Mouse (Mus musculus): Measurements from ENCODE around the gene Atp8a1. TPM values are rescaled to one million over a fixed set of nuclear protein-coding genes. Genes with fewer than 3 reads are reported as not detected.

The Atp8a1 gene
- total and polyA plus RNA-seq, 3 experiments, result 4.4 to 11.2 (median 5.5) TPM

DNA sequence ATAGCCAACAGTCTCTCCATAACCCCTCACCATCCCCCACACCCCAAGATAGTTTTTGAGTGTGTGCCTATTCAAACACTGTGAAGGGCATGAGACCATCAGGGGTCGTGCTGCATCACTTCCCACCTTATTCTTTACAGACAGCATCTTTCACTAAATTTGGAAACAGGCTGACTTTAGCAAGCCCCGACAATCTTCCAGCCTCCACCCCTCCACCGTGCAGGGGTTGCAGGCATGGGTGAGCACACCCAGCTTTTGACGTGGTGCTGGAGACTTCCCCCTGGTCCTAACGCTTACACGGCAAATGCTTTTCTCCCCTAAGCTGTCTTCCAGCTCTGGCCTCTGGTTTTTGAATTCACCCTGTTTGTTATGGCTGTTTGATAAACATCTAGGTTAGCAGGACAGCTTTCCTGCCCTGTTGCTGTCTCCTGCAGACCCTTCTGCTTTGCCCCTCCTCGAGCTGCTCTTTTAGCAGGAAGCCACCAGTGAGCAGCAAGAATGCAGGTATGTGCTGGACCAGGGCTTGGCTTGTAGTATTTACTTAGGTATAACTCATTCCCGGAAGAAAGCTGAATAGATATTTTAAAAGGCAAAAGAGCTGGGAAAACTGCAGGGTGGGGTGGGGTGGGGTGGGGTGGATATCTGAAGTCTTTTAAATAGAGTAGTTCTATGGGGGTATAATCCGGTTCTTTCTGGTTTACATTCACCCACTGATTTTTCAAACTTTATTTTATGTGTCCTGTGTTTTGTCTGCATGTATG lies 218.9 kb downstream of the Atp8a1 start:
- dilution Hi-C loops (cut with MboI; ENCODE audit: extremely low pct_ligation_motif_present, extremely low pct_unique_long_range_greater_than_20kb, low sequenced_read_pairs), result no loop called here

GRCm38 (mm10) chr5:67621230-67621629 lies 226.0 kb downstream of the Atp8a1 start:
- TF ChIP-seq MEF2A (IDR thresholded peaks at IDR 0.05; ENCODE audit: borderline replicate concordance, low read depth, low read length) (no peak), IRF4 (IDR thresholded peaks at IDR 0.05; ENCODE audit: low read depth, low read length) (no peak)
- DNase-seq (ENCODE audit: extremely low read depth), result no peak
- dilution Hi-C loops (cut with MboI; ENCODE audit: extremely low pct_ligation_motif_present, extremely low pct_unique_long_range_greater_than_20kb, low sequenced_read_pairs), result no loop called here
- peaks cover 13 to 20% of the 10 kb centered on the region in 2 experiments for H3K36me3 ChIP-seq (replicated peaks in 1 of 2; ENCODE audit: control insufficient read depth in 1 of 2, insufficient read depth in 1 of 2, low read length in 1 of 2)
- H3K9me3 ChIP-seq (replicated peaks; ENCODE audit: low read length), result no peaks in the 10 kb centered on the region
- H3K4me2 ChIP-seq (ENCODE audit: insufficient read depth, low read depth, poor library complexity, severe bottlenecking), result no peak overlapping the region
- no peak overlapping the region for H3K27ac ChIP-seq (ENCODE audit: insufficient read depth, low read depth)
- H3K27me3 ChIP-seq (replicated peaks), result no peaks in the 10 kb centered on the region
- no peak overlapping the region for H3K4me3 ChIP-seq (replicated peaks in 1 of 3; ENCODE audit: low read depth in 2 of 3, low read length in 2 of 3, poor library complexity in 1 of 3)
- H3K4me1 ChIP-seq (ENCODE audit: control insufficient read depth in 1 of 2, insufficient read depth in 2 of 2), result no peaks in the 10 kb centered on the region
- in situ Hi-C loops (cut with MboI; ENCODE audit: low pct_ligation_motif_present, low pct_unique_long_range_greater_than_20kb, low sequenced_read_pairs), result no loop called here
- H3K9ac ChIP-seq (ENCODE audit: insufficient read depth, low read depth), result no peak overlapping the region
- H3K79me2 ChIP-seq (replicated peaks; ENCODE audit: control insufficient read depth, extremely low read depth, insufficient read depth, poor library complexity, severe bottlenecking), result no peaks in the 10 kb centered on the region

More for the DNA sequence above, 218.9 kb downstream of the Atp8a1 start:
- DNase-seq (ENCODE audit: extremely low read depth), result no peak
- TF ChIP-seq RAD21 (IDR thresholded peaks at IDR 0.05; ENCODE audit: low read depth, low read length), result no peak
- no peak for TF ChIP-seq HCFC1 (IDR thresholded peaks at IDR 0.05; ENCODE audit: low read depth, low read length)
- TF ChIP-seq E2F4 (IDR thresholded peaks at IDR 0.05; ENCODE audit: insufficient replicate concordance, low read depth, low read length), result no peak
- TF ChIP-seq EP300 (IDR thresholded peaks at IDR 0.05; ENCODE audit: low read length), result no peak
- TF ChIP-seq USF1 (IDR thresholded peaks at IDR 0.05; ENCODE audit: low read depth, low read length), result no peak
- no peak for TF ChIP-seq MAX (IDR thresholded peaks at IDR 0.05; ENCODE audit: low read length)
- in situ Hi-C loops (cut with MboI; ENCODE audit: low pct_ligation_motif_present, low pct_unique_long_range_greater_than_20kb, low sequenced_read_pairs), result no loop called here
- Histone ChIP-seq H3K4me2 (ENCODE audit: insufficient read depth, low read depth, poor library complexity, severe bottlenecking) (no peak overlapping the region), H3K27ac (ENCODE audit: insufficient read depth, low read depth) (no peak overlapping the region), H3K4me1 (ENCODE audit: control insufficient read depth in 1 of 2, insufficient read depth in 2 of 2) (peaks cover 0 to 23% of the 10 kb centered on the region in 2 experiments; a peak in 2 of 4 replicates), H3K9ac (ENCODE audit: insufficient read depth, low read depth) (no peak overlapping the region), H3K27me3 (replicated peaks) (no peaks in the 10 kb centered on the region), H3K4me3 (replicated peaks in 1 of 3; ENCODE audit: low read depth in 2 of 3, low read length in 2 of 3, poor library complexity in 1 of 3) (no peak overlapping the region), H3K36me3 (replicated peaks in 1 of 2; ENCODE audit: control insufficient read depth in 1 of 2, insufficient read depth in 1 of 2, low read length in 1 of 2) (peaks cover 0 to 14% of the 10 kb centered on the region in 2 experiments), H3K9me3 (replicated peaks; ENCODE audit: low read length) (no peaks in the 10 kb centered on the region), H3K79me2 (replicated peaks; ENCODE audit: control insufficient read depth, extremely low read depth, insufficient read depth, poor library complexity, severe bottlenecking) (no peaks in the 10 kb centered on the region)

DNA sequence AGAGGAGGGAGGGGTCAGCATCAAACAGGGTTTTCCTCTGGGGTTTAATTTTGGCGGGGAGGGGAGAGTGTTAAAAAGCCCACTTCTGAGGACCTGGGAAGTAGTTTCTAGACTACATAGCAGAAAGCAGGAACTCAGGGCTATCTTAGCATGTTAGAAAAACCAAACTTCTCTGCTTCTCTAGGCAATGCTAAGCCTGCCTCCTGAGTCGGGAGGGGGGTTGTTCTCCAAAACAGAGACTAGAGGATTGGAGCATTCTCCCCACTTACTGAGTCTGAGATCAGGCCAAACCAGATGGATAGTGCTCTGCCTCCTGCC lies 237.8 kb downstream of the Atp8a1 start:
- H3K36me3 ChIP-seq (replicated peaks in 1 of 2; ENCODE audit: control insufficient read depth in 1 of 2, insufficient read depth in 1 of 2, low read length in 1 of 2), result no peaks in the 10 kb centered on the region
- no peaks in the 10 kb centered on the region for H3K79me2 ChIP-seq (replicated peaks; ENCODE audit: control insufficient read depth, extremely low read depth, insufficient read depth, poor library complexity, severe bottlenecking)
- dilution Hi-C loops (cut with MboI; ENCODE audit: extremely low pct_ligation_motif_present, extremely low pct_unique_long_range_greater_than_20kb, low sequenced_read_pairs) (no loop called here), in situ Hi-C loops (cut with MboI; ENCODE audit: low pct_ligation_motif_present, low pct_unique_long_range_greater_than_20kb, low sequenced_read_pairs) (no loop called here)
- no peak overlapping the region for H3K9ac ChIP-seq (ENCODE audit: insufficient read depth, low read depth)
- TF ChIP-seq TCF12 (IDR thresholded peaks at IDR 0.05; ENCODE audit: low read depth, low read length), result no peak
- no peak for TF ChIP-seq E2F4 (IDR thresholded peaks at IDR 0.05; ENCODE audit: insufficient replicate concordance, low read depth, low read length)
- TF ChIP-seq BHLHE40 (IDR thresholded peaks at IDR 0.05; ENCODE audit: low read depth, low read length), result no peak
- TF ChIP-seq MAX (IDR thresholded peaks at IDR 0.05; ENCODE audit: low read length), result no peak
- TF ChIP-seq NRF1 (IDR thresholded peaks at IDR 0.05; ENCODE audit: low read depth, low read length), result no peak
- H3K4me1 ChIP-seq (ENCODE audit: control insufficient read depth in 1 of 2, insufficient read depth in 2 of 2), result no peaks in the 10 kb centered on the region
- H3K9me3 ChIP-seq (replicated peaks; ENCODE audit: low read length), result peaks cover 18% of the 10 kb centered on the region
- DNase-seq (ENCODE audit: extremely low read depth), result no peak
- H3K27me3 ChIP-seq (replicated peaks), result no peaks in the 10 kb centered on the region
- no peak overlapping the region for H3K27ac ChIP-seq (ENCODE audit: insufficient read depth, low read depth)
- no peak overlapping the region for H3K4me3 ChIP-seq (replicated peaks in 1 of 3; ENCODE audit: low read depth in 2 of 3, low read length in 2 of 3, poor library complexity in 1 of 3)
- no peak overlapping the region for H3K4me2 ChIP-seq (ENCODE audit: insufficient read depth, low read depth, poor library complexity, severe bottlenecking)

Data from CH12.LX (cell line).